Mouse (Mus musculus) brown adipose tissue, adult 24 weeks (tissue): ENCODE results near the gene Gm5862. TPM values are rescaled to one million over a fixed set of nuclear protein-coding genes. Genes with fewer than 3 reads are reported as not detected.
"Not testable (repeated sequence)": the region's sequence is repeated elsewhere in the genome, so short reads cannot be mapped to it uniquely, and the experiment has no call there.

Experiments used
- H3K27ac ChIP-seq: fragments of 200-500 bp; replicated peaks from 2 replicates; pipeline ENCODE4 v1.5.1; 2012; ENCODE audit warnings: low read depth, mild to moderate bottlenecking, low read length
- H3K4me1 ChIP-seq: fragments of 200-500 bp; 2 replicates; pipeline ENCODE4 v1.6.1; 2012; ENCODE audit warnings: low read length, mixed read lengths; ENCODE audit not compliant: control insufficient read depth, insufficient read depth, insufficient read length
- H3K4me3 ChIP-seq: fragments of 200-500 bp; 2 replicates; pipeline ENCODE4 v1.5.1; 2012; ENCODE audit warnings: low read depth, mild to moderate bottlenecking, low read length, moderate library complexity; ENCODE audit not compliant: insufficient read depth
- polyA plus RNA-seq: library from polyadenylated mRNA; stranded (reverse); fragments of >200 nt; gene quantifications from 2 replicates; pipeline ENCODE4 v1.2.4, GENCODE M21; 2012; ENCODE audit not compliant: missing spikeins, insufficient read depth, insufficient read length

Gm5862 gene
- polyA plus RNA-seq = not detected in 2 replicates

DNA sequence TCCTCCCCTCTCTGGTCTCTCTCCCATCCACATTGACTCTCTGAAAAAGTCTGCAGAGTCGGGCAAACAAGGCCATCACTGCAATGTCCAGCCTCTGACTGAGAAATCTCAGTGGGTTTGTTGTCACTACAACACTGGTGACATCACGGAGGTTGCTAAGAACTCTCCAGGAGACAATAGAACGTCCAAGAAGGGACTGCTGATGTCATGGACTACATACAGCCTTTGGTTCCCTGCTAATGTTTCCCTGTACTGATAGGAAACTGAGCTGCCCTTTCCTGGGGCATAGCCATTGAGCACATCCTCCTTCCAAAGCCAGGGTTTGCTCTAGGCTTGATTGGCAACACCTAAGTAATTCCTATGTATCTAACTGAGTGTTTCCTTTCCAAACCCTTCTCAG, at the start of gene Gm5862:
Gene Gm5862 (minus strand): TSS at position 101 of the 400 bp plus-strand sequence.
- H3K4me1 ChIP-seq, H3K4me3 ChIP-seq, H3K27ac ChIP-seq: not testable (repeated sequence)

DNA sequence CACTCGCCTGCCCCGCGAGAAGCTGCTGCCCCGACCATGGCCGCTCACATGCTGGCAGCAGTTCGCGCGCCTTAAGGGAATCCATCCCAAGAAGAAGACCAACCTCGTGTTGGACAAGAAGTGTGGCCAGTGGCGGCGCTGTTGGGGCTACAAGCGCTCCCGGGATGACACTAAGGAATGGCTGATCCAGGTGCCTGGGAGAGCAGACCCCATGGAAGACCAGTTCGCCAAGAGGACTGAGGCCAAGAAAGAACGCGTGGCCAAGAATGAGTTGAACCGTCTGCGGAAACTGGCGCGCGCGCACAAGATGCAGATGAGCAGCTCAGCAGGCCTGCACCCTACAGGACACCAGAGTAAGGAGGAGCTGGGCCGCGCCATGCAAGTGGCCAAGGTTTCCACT, 48.0 kb upstream of the Gm5862 start:
- Histone ChIP-seq H3K27ac (no peak overlapping the region), H3K4me3 (no peak overlapping the region), H3K4me1 (no peaks in the 10 kb centered on the region)

DNA sequence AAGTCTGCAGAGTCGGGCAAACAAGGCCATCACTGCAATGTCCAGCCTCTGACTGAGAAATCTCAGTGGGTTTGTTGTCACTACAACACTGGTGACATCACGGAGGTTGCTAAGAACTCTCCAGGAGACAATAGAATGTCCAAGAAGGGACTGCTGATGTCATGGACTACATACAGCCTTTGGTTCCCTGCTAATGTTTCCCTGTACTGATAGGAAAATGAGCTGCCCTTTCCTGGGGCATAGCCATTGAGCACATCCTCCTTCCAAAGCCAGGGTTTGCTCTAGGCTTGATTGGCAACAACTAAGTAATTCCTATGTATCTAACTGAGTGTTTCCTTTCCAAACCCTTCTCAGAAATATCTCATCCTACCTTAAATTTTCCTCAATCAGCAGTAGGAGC, 35.8 kb upstream of the Gm5862 start, which contains the start of gene Gm7347:
Gene Gm7347 (minus strand): TSS at position 101 of the 400 bp plus-strand sequence.
- not testable (repeated sequence) for H3K4me3 ChIP-seq, H3K4me1 ChIP-seq, H3K27ac ChIP-seq

DNA sequence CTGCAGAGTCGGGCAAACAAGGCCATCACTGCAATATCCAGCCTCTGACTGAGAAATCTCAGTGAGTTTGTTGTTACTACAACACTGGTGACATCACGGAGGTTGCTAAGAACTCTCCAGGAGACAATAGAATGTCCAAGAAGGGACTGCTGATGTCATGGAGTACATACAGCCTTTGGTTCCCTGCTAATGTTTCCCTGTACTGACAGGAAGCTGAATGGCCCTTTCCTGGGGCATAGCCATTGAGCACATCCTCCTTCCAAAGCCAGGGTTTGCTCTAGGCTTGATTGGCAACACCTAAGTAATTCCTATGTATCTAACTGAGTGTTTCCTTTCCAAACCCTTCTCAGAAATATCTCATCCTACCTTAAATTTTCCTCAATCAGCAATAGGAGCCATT, 16.7 kb upstream of the Gm5862 start, which contains the start of gene Speer4a:
Gene Speer4a (minus strand): TSS at position 101 of the 400 bp plus-strand sequence.
- H3K4me3 ChIP-seq, H3K4me1 ChIP-seq, H3K27ac ChIP-seq: not testable (repeated sequence)

DNA sequence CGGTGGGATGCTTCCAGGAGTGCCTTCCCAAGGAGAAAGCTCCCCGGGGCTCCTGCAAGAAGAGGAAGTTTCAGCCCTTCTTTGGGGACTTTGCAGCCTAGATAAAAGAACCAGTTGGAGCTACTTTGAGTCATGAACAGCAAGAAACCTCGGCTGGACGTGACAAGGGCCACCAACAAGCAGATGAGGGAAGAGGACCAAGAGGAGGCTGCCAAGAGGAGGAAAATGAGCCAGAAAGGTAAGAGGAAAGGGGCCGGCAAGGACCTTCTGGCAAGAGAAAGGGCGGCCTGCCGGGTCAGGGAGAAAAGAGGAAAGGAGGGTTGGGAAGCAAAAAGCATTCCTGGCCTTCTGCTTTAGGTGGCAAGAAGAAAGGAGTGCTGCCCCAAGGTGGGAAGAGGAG, 15.0 kb downstream of the Gm5862 start:
- not testable (repeated sequence) for H3K4me1 ChIP-seq, H3K27ac ChIP-seq, H3K4me3 ChIP-seq

DNA sequence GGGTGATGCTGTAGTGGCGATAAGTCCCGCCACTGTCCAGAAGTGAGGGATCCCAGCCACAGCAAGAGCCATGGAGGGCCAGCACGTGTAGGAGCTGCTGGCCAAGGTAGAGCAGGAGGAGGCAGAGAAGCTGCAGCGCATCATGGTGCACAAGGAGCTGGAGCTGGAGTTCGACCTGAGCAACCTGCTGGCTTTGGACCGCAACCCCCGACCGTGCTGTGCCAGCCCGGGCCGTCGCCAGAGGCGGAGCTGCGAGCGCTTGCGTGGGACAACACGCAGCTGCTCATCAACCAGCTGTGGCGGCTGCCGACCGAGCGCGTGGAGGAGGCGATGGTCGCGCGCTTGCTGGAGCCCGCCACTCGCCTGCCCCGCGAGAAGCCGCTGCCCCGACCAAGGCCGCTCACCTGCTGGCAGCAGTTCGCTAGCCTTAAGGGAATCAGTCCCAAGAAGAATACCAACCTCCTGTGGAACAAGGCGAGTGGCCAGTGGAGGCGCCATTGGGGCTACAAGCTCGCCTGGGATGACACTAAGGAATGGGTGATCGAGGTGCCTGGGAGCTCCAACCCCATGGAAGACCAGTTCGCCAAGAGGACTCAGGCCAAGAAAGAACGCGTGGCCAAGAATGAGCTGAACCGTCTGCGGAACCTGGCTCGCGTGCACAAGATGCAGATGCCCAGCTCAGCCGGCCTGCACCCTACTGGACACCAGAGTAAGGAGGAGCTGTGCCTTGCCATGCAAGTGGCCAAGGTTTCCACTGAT, 15.6 kb downstream of the Gm5862 start:
- not testable (repeated sequence) for H3K27ac ChIP-seq, H3K4me3 ChIP-seq, H3K4me1 ChIP-seq

DNA sequence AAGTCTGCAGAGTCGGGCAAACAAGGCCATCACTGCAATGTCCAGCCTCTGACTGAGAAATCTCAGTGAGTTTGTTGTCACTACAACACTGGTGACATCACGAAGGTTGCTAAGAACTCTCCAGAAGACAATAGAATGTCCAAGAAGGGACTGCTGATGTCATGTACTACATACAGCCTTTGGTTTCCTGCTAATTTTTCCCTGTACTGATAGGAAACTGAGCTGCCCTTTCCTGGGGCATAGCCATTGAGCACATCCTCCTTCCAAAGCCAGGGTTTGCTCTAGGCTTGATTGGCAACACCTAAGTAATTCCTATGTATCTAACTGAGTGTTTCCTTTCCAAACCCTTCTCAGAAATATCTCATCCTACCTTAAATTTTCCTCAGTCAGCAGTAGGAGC, 18.0 kb downstream of the Gm5862 start, which contains the start of gene Gm1979:
Gene Gm1979 (minus strand): TSS at position 101 of the 400 bp plus-strand sequence.
- not testable (repeated sequence) for H3K4me1 ChIP-seq, H3K27ac ChIP-seq, H3K4me3 ChIP-seq

DNA sequence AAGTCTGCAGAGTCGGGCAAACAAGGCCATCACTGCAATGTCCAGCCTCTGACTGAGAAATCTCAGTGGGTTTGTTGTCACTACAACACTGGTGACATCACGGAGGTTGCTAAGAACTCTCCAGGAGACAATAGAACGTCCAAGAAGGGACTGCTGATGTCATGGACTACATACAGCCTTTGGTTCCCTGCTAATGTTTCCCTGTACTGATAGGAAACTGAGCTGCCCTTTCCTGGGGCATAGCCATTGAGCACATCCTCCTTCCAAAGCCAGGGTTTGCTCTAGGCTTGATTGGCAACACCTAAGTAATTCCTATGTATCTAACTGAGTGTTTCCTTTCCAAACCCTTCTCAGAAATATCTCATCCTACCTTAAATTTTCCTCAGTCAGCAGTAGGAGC, 34.2 kb downstream of the Gm5862 start, which contains the start of gene Gm21698:
Gene Gm21698 (minus strand): TSS at position 101 of the 400 bp plus-strand sequence.
- not testable (repeated sequence) for H3K4me3 ChIP-seq, H3K27ac ChIP-seq, H3K4me1 ChIP-seq

DNA sequence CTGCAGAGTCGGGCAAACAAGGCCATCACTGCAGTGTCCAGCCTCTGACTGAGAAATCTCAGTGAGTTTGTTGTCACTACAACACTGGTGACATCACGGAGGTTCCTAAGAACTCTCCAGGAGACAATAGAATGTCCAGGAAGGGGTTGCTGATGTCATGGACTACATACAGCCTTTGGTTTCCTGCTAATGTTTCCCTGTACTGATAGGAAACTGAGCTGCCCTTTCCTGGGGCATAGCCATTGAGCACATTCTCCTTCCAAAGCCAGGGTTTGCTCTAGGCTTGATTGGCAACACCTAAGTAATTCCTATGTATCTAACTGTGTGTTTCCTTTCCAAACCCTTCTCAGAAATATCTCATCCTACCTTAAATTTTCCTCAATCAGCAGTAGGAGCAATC, 50.2 kb downstream of the Gm5862 start, which contains the start of gene Gm21680:
Gene Gm21680 (minus strand): TSS at position 101 of the 400 bp plus-strand sequence.
- not testable (repeated sequence) for H3K4me1 ChIP-seq, H3K27ac ChIP-seq, H3K4me3 ChIP-seq

Other genes starting within 250 kb of the Gm5862 start
- not detected in 2 replicates for gene Gm21663, start 80.5 kb downstream of the Gm5862 start, polyA plus RNA-seq
- not detected in 2 replicates for gene Gm21671, start 68.5 kb downstream of the Gm5862 start, polyA plus RNA-seq
- gene Gm21680, start 50.3 kb downstream of the Gm5862 start, polyA plus RNA-seq = not detected in 2 replicates
- not detected in 2 replicates for gene Gm21698, start 34.3 kb downstream of the Gm5862 start, polyA plus RNA-seq
- gene Gm1979, start 18.1 kb downstream of the Gm5862 start, polyA plus RNA-seq = not detected in 2 replicates
- not detected in 2 replicates for gene Speer4a, start 16.6 kb upstream of the Gm5862 start, polyA plus RNA-seq
- not detected in 2 replicates for gene Gm7347, start 35.7 kb upstream of the Gm5862 start, polyA plus RNA-seq
- gene Gm10471, start 66.4 kb upstream of the Gm5862 start, polyA plus RNA-seq = not detected in 2 replicates
- not detected in 2 replicates for gene 5031410I06Rik, start 82.4 kb upstream of the Gm5862 start, polyA plus RNA-seq
- not detected in 2 replicates for gene Gm10220, start 98.5 kb upstream of the Gm5862 start, polyA plus RNA-seq
- not detected in 2 replicates for gene Gm7361, start 234.8 kb upstream of the Gm5862 start, polyA plus RNA-seq